Mouse (Mus musculus): ENCODE measurements around the gene Rasgef1c.

Rasgef1c gene

DNA sequence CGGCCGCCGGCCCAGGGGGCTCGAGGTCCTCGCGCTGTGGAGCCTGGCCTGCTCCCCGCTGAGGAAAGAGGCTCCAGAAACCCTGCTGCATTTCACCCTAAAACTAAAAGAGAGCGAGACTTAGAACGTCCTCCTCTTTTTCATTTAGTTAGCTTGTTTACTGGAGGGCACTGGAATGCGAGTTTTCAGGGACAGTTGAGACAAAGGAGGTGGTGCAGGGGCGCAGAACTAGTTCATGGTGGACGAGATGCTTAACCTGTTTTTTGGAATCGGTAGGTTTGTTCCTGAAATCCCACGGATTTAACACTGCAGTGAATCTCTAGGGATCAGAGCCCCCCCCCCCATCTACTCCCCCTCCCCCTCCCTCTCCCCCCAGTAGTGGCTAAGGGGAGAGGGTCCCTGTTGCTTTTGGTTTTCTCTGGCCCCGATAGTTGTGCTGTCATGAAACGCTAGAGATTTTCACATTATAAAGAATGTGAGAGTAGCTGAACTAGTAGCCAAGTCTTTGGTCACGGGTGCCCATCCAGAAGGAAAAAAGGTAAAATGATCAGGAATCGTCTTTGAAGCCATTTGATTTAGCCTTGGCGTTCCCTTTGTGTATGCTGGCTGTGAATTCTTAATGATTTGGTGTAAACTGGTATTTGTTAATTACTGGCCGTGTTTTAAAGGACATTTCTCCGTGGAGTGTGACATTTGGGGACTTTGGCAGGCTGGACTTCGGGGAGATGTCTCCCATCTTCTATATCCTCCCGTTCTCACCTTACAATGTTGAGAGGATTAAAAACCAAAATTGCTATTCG is 124.3 kb downstream of the Rasgef1c start:
- DNase-seq, result no peak

DNA sequence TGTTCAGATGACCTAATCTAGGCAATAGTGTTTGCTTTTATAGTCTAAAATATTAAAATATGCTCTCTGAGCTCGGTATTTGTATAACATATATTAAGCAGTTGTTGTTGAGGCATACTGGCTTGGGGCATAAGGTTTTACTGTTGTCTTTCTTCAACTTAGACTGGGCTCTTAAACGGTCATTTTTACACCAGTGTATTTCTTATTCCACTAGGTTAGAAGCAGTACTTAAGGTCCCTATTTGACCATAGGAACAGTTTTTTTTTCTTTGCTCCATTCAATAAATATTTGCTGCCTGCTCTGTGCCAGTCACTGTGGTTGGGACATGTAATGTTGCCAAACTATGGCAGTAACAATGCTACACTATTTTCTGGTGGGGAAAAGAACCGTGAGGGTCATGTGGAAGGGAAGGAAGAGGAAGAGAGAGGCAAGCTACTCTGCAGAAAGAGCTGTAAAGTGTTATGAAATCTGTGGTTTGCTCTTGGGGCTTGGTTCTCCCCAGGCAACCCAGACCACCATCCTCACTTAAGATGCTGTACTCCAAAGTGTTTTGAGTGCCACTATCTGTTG is 125.0 kb downstream of the Rasgef1c start:
- no peak for DNase-seq

DNA sequence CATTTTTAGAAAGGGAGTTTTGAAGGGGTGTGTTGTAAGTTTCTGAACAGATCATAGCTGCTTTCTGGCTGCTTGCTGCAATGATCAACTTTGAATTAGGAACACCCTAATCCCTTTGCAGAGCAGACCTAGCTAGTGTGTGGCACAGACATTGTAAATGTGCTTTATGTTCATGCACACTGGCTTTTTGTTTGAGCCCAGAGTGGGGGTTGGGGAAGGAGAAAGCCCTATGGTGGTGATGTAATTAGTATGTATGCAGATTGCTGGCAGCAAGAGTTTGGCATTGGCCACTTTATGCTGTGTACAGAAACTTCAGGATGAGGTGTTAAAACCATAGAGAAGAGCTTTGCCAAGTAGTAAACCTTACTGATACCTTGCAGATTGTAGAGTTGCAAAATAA is 126.8 kb downstream of the Rasgef1c start:
- DNase-seq, result no peak
